Mouse (Mus musculus): ENCODE results near the gene Fbxl19. TPM values are rescaled to one million over a fixed set of nuclear protein-coding genes. Genes with fewer than 3 reads are reported as not detected.
"Not testable (repeated sequence)": the region's sequence is repeated elsewhere in the genome, so short reads cannot be mapped to it uniquely, and the experiment has no call there.

Gene Fbxl19
- total RNA-seq, 1 experiment from 2014 or later: 18.5 TPM

- DNase-seq: no peak
Measured at GRCm38 (mm10) chr7:127768346-127768996, 24.1 kb downstream of the Fbxl19 start.

GRCm38 (mm10) chr7:127768997-127769593, 24.8 kb downstream of the Fbxl19 start:
- peak; percentile 91 for DNase-seq

- peak; percentile 90 for DNase-seq
Measured at GRCm38 (mm10) chr7:127769651-127770038, 25.3 kb downstream of the Fbxl19 start, which contains the start of gene Orai3. Orai3 (plus strand) TSS chr7:127769815.

GRCm38 (mm10) chr7:127770039-127770905, 25.9 kb downstream of the Fbxl19 start:
- no peak for DNase-seq

DNA sequence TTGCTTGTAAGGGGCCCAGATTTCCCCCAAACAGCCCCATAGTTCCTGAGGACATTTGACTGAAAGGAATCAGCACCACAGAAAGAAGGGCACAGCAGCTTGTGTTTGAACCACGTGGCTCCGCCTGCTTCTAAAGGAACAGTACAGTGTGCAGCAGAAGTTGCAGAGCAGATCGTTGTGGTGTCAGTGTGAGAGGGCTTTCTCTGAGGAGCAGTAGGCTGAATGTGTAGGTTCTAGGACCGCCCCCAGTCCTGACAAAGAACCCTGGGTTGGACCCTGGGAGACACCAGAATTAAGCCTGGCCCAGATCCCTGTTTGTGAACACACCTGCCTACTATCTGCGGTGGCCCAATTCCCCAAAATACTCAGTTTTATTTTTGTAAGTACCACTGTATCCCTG, 26.9 kb downstream of the Fbxl19 start:
- DNase-seq: no peak

DNA sequence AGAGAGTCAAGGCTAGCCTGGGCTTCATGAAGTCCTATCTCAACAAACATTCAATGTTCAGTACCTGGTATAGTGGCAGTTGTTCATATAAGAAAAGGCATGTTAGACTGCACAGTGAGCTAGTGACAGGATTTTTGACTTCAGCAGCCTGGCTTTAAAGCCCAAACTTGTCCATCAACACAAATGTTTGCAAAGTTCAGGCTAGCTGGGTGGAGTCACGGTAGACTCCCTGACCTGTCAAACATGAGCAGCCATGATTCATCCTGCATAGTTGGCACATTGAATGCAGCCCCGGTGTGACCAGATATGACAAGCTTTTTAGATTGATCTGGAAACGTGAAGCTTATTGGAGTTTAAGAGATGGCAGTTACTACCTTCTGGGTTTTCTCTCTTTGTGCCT, 27.7 kb downstream of the Fbxl19 start:
- DNase-seq: no peak

GRCm38 (mm10) chr7:127772557-127772956, 28.2 kb downstream of the Fbxl19 start:
- DNase-seq: no peak

DNA sequence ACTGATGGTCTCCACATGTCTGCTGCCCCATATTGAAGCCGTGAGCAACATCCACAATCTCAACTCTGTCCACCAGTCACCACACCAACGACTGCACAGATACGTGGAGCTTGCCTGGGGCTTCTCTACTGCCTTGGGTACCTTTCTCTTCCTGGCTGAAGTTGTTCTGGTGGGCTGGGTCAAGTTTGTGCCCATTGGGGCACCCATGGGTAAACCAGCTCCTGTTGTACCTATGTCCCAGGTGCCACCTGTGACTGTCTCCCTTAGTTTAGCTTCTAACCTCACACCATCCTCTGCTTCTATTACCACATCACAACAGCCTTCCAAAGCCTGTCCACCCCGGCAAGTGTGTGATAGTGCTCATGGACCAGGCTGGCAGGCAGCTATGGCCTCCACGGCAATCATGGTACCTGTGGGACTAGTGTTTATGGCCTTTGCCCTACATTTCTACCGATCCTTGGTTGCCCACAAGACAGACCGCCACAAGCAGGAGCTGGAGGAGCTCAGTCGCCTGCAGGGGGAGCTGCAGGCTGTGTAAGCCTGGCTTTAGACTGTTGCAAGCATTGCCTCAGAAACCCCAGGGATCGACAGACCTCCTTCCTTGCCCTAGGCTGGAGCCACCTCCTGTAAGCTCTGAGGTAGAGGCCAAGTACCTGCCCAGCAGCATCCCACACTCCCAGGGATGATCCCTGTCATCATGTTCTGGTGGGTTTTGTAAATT, 29.5 kb downstream of the Fbxl19 start:
- DNase-seq: peak; percentile 77

DNA sequence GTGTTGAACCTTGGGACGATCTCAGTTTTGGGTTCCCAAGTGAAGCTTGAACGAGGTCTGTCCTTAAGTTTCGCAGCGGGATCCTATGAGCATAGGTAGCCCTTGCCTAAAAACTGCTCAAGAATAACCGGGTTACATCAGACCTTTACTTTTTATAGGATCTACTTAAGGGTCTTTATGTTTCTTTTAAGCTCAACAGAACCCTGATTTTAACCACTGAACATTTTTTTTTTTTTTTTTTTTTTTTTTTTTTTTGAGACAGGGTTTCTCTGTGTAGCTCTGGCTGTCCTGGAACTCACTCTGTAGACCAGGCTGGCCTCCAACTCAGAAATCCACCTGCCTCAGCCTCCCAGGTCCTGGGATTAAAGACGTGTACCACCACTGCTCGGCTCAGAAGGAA, 31.5 kb downstream of the Fbxl19 start:
- not testable (repeated sequence) for DNase-seq

DNA sequence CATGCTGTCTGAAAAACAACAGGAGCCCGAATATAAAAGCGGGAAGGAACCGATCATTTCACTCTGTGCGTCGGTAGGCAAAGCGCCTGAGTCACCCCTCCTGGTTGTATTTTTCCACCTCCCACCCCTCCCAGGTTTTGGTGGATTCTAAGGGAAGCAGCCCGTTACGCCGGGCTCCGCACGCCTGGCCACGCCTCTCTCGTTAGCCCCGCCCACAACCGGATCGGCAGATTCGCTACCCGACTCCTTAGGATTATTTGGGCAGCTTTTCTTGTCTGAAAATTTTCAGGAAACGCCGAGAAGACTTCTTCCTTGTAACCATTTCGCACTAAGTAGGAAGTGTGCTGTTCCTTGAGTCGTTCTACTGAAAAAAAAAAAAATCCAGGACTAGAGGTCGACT, 32.1 kb downstream of the Fbxl19 start, which contains the start of gene Setd1a:
Gene Setd1a (plus strand): TSS at position 245 of the 400 bp plus-strand sequence.
- DNase-seq: peak; percentile 92

DNA sequence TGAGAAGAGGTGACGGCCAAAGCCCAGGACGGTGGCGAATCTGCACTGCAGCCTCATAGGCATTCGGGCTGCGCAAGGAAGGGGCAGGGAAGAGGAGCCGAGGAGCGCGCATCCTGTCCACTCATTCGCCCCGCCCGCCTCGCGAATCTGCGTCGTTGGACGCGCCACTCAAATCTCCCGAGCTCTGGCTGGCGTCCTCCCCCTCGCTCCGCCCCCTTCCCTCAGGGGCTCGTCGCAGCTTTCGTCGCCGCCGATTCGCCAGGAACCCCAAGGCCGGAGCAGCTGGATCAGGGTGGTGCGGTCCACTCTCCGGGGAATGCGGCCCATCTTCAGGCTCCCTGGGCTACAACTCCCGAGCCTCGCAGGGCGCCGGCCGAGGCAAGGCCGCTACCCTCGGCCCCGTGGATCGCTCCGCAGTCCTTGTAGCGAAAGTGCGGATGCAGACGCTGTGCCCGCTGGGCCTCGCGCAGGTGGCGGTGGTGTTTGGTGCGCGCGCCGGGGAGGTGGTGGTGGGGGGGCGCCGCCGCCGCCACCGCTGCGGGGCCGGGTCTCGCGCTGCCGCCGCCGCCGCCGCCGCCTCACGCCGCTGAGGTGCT, 32.6 kb downstream of the Fbxl19 start:
- DNase-seq: peak; percentile 96

- DNase-seq: peak; percentile 72
Measured at GRCm38 (mm10) chr7:127777474-127778266, 33.3 kb downstream of the Fbxl19 start.

- no peak for DNase-seq
Measured at GRCm38 (mm10) chr7:127778350-127778749, 34.0 kb downstream of the Fbxl19 start.

DNA sequence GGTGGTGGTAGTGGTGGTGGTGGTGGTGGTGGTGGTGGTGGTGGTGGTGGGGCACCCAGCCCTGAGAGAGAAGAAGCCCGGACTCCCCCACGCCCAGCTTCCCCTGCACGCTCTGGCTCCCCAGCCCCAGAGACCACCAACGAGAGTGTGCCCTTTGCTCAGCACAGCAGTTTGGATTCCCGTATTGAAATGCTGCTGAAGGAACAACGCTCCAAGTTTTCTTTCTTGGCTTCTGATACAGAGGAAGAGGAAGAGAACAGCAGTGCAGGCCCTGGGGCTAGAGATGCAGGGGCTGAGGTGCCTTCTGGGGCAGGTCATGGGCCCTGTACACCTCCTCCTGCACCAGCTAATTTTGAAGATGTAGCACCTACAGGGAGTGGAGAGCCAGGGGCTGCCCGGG, 41.0 kb downstream of the Fbxl19 start, which contains the start of gene Gm49388:
Gene Gm49388 (plus strand): TSS at position 301 of the 400 bp plus-strand sequence.
- no peak for DNase-seq

GRCm38 (mm10) chr7:127797076-127797845, 52.9 kb downstream of the Fbxl19 start:
- no peak for DNase-seq

- no peak for DNase-seq
Measured at GRCm38 (mm10) chr7:127798591-127798990, 54.2 kb downstream of the Fbxl19 start.

DNA sequence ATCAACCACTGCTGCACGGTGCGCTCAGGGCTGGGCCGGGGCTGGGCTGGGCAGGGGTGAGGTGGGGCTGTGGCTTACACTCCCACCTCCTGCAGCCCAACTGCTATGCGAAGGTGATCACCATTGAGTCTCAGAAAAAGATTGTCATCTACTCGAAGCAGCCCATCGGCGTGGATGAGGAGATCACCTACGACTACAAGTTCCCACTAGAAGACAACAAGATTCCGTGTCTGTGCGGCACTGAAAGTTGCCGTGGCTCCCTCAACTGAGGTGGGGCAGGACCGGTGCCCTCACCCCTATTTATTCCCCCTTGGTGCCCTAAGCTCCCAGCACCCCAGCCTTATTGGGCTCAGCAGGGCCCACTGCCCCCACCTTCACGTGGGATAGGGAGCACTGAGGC, 54.9 kb downstream of the Fbxl19 start:
- DNase-seq: no peak

- no peak for DNase-seq
Measured at GRCm38 (mm10) chr7:127799738-127800137, 55.4 kb downstream of the Fbxl19 start.

DNA sequence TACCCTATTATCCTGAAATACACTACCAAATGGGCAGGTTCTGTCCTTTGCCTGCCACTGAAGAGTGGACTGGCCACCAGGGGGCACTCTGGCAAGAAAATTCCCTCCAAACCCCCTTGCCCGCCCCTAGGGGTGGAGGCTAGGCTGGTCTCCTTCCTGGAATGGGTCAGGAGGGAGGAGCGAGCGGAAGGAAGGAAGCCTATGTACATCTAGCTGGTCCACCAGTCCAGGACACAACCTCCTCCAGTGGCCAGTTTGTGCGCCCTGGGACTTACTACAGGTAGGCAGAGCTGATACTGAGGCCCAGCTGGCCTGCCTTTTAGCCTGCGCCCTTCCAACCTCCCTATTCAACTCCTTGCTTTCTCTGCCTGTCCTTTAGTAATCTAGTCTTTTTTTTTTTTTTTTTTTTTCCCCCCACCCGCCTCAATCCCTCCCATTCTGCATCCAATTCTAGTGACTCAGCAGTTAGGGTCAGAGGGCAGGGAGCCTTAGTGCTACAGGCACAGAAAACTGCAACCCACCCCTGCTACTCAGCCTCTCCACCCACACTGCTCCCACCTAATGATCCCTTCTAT, 56.2 kb downstream of the Fbxl19 start, which contains the start of gene Hsd3b7:
Gene Hsd3b7 (plus strand): TSS at position 170 of the 575 bp plus-strand sequence.
- DNase-seq: peak; percentile 95

Measured in adrenal gland, postnatal 25 days (tissue).